Mouse (Mus musculus) embryonic facial prominence, embryonic 12.5 days (tissue): ENCODE data around the gene Tom1. TPM values are rescaled to one million over a fixed set of nuclear protein-coding genes. Genes with fewer than 3 reads are reported as not detected.

ENCODE experiments used
- ATAC-seq: fragments of 200-750 bp; cut with Nextera tagmentation; 2 replicates; pipeline ENCODE4 v1.8.0; 2017; ENCODE audit not compliant: insufficient number of reproducible peaks, insufficient read depth, low FRiP score, low TSS enrichment
- H3K27ac ChIP-seq: fragments of 300-500 bp; sonication (generic); 2 replicates; pipeline ENCODE4 v1.5.1; 2016; ENCODE audit warnings: mild to moderate bottlenecking
- H3K27me3 ChIP-seq: fragments of 300-500 bp; sonication (generic); 2 replicates; pipeline ENCODE4 v1.6.1; 2016; ENCODE audit warnings: mild to moderate bottlenecking, moderate library complexity
- H3K36me3 ChIP-seq: fragments of 300-500 bp; sonication (generic); 2 replicates; pipeline ENCODE4 v1.6.1; 2016; ENCODE audit warnings: mild to moderate bottlenecking
- H3K4me1 ChIP-seq: fragments of 300-500 bp; sonication (generic); 2 replicates; pipeline ENCODE4 v1.6.1; 2016
- H3K4me2 ChIP-seq: fragments of 300-500 bp; sonication (generic); replicated peaks from 2 replicates; pipeline ENCODE4 v1.6.1; 2016; ENCODE audit warnings: mild to moderate bottlenecking, moderate library complexity
- H3K4me3 ChIP-seq: fragments of 300-500 bp; sonication (generic); 2 replicates; pipeline ENCODE4 v1.5.1; 2016; ENCODE audit warnings: mild to moderate bottlenecking
- H3K9ac ChIP-seq: fragments of 300-500 bp; sonication (generic); 2 replicates; pipeline ENCODE4 v1.6.1; 2016; ENCODE audit warnings: mild to moderate bottlenecking, moderate library complexity
- H3K9me3 ChIP-seq: fragments of 300-500 bp; sonication (generic); 2 replicates; pipeline ENCODE4 v1.6.1; 2016; ENCODE audit warnings: mild to moderate bottlenecking, moderate library complexity
- WGBS: fragments of 180-500 bp; shearing (Covaris S2); methylation state at CpG from one replicate; pipeline ENCODE4 v1.1.7; 2016; 5-methylcytosine and 5-hydroxymethylcytosine counted together
- polyA plus RNA-seq: library from polyadenylated mRNA; unstranded; fragments of >200 nt; fragmentation: Nextera tagmentation; extraction: Ambion mirVana; gene quantifications from 2 replicates; pipeline ENCODE4 v1.2.1, GENCODE M21; 2016

Tom1 gene
- 30.5 and 36.9 TPM in 2 replicates for polyA plus RNA-seq

DNA sequence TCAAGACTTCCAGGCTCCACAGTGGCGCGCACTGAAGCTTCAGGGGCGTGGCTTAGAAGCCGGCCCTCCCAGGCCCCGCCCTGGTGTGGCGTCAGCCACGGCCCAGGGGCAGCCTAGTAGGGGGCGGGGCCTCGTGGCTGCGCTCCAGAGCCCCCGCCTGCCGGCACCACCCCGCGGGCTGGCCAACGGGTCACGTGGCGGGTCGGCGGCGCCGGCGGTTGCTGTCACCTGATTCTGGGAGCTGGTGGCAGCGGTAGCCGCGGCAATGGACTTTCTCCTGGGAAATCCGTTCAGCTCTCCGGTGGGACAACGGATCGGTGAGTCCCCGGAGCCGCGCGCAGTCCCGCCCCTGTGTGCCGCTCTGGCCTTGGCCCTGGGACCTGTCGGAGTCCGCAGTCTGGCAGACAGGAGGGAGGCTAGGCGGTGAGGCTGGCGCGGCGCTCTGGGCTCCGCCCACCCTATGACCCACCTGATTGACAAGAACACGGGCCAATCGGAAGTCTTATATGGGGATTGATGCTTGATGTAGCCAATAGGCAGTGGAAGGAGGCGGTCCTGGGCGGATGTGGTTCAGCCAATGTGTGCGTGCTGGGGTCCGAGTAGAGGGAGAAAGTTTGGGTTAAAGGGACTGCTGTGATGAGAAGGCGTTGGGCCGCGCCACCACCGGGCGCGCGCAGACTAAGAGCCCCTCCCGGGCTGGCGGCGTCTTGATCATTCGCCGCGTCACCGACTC, at the start of gene Tom1:
Gene Tom1, plus strand, starts transcription at position 195 of the 733 bp plus-strand sequence.
- H3K4me3 ChIP-seq, result peak within 1 kb of the TSS; percentile 65
- H3K9ac ChIP-seq, result peak within 1 kb of the TSS; percentile 66
- peak; percentile 97 for ATAC-seq
- no peaks in the 10 kb centered on the region for H3K9me3 ChIP-seq
- WGBS, result under 1% methylated on average over 62 of the region's 62 CpGs
- H3K4me2 ChIP-seq, result peak within 1 kb of the TSS; percentile 89
- H3K36me3 ChIP-seq, result peaks cover 17% of the 10 kb centered on the region
- peaks cover 13% of the 10 kb centered on the region; the same call in 1 of the 2 replicates for H3K4me1 ChIP-seq
- no peaks in the 10 kb centered on the region for H3K27me3 ChIP-seq
- H3K27ac ChIP-seq, result peak within 1 kb of the TSS; percentile 77

DNA sequence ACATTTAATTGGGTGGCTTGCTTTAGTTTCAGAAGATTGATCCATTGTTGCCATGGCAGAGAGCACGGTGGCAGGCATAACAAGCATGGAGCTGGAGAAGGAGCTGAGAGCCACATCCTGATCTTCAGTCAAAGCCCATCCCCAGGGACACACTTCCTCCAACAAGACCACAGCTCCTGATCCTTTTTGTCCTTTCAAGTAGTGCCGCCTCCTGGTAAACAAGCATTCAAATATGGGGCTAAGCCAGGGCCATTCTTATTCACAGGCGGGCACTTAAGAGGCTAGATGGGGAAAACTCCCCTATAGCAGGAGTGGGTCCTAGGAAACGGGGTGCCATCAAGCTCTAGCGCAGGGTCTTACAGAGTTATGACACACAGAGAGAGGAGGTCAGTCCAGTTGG, 46.1 kb upstream of the Tom1 start:
- 88% methylated on average over 5 of the region's 5 CpGs for WGBS
- H3K27me3 ChIP-seq, result no peaks in the 10 kb centered on the region

DNA sequence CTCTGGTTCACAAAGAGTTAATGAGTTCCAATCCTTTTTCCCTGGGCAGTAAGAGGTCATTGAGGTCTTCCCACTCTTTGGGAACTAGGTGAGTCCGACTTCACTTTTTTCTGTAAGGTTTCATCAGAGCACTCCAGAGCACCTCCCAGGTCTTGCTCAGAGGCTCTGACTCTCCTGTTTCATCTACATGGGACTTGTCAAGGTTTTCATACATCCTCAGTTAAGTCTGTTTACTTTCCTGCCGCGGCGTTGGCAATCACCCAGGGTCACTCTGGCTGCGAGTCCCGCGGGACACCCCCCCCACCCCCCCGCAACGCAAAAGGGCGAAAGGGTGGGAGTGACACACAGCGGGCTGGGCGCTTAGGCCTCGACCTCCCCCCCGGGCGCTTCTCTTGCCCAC, 43.5 kb upstream of the Tom1 start:
- 18% methylated on average over 15 of the region's 15 CpGs for WGBS
- H3K9ac ChIP-seq, result no peak overlapping the region
- H3K4me2 ChIP-seq, result no peak overlapping the region; the same call in 1 of the 2 replicates
- ATAC-seq, result no peak
- no peak overlapping the region for H3K4me3 ChIP-seq
- H3K36me3 ChIP-seq, result no peaks in the 10 kb centered on the region
- no peaks in the 10 kb centered on the region for H3K9me3 ChIP-seq
- no peak overlapping the region for H3K27ac ChIP-seq
- no peaks in the 10 kb centered on the region for H3K27me3 ChIP-seq
- H3K4me1 ChIP-seq, result peaks cover 7% of the 10 kb centered on the region; the same call in 1 of the 2 replicates

More for the DNA sequence above, 46.1 kb upstream of the Tom1 start:
- no peak for ATAC-seq
- H3K4me1 ChIP-seq, result 0 out of 2 replicates have a peak, but pooled peaks cover 2% of the 10 kb centered on the region
- H3K4me2 ChIP-seq, result no peak overlapping the region
- H3K9ac ChIP-seq, result no peak overlapping the region
- H3K4me3 ChIP-seq, result no peak overlapping the region
- H3K27ac ChIP-seq, result no peak overlapping the region
- no peaks in the 10 kb centered on the region for H3K36me3 ChIP-seq
- no peaks in the 10 kb centered on the region for H3K9me3 ChIP-seq

DNA sequence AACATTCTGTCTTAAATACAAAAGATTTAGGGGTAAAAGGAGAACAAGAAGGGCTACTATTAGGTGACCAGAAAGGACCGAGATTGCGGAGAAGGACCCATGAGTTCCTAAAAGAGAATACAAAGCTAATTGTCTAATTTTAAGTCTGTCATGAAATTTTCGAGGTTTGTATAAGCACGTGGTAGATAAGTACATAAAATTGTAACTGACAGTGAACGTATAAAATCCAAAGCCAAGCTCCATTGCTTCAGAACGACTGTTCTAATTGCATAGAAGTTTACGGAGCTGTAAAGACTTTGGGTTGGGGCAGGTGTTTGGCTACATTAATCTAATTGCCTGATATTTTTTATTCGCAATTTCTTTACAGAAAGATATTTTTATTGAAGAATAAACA, 40.4 kb upstream of the Tom1 start, which contains the start of gene Hmgxb4:
Gene Hmgxb4, plus strand, starts transcription at position 276 of the 394 bp plus-strand sequence.
- peaks cover 7% of the 10 kb centered on the region; the same call in 1 of the 2 replicates for H3K4me1 ChIP-seq
- H3K9ac ChIP-seq, result peak within 1 kb of the TSS; percentile 98
- H3K27ac ChIP-seq, result peak within 1 kb of the TSS; percentile 97
- H3K4me2 ChIP-seq, result peak within 1 kb of the TSS; percentile 59
- H3K27me3 ChIP-seq, result no peaks in the 10 kb centered on the region
- H3K9me3 ChIP-seq, result no peaks in the 10 kb centered on the region
- ATAC-seq, result no peak
- peak within 1 kb of the TSS; percentile 81 for H3K4me3 ChIP-seq
- H3K36me3 ChIP-seq, result no peaks in the 10 kb centered on the region
- 13% methylated on average over 8 of the region's 8 CpGs for WGBS

DNA sequence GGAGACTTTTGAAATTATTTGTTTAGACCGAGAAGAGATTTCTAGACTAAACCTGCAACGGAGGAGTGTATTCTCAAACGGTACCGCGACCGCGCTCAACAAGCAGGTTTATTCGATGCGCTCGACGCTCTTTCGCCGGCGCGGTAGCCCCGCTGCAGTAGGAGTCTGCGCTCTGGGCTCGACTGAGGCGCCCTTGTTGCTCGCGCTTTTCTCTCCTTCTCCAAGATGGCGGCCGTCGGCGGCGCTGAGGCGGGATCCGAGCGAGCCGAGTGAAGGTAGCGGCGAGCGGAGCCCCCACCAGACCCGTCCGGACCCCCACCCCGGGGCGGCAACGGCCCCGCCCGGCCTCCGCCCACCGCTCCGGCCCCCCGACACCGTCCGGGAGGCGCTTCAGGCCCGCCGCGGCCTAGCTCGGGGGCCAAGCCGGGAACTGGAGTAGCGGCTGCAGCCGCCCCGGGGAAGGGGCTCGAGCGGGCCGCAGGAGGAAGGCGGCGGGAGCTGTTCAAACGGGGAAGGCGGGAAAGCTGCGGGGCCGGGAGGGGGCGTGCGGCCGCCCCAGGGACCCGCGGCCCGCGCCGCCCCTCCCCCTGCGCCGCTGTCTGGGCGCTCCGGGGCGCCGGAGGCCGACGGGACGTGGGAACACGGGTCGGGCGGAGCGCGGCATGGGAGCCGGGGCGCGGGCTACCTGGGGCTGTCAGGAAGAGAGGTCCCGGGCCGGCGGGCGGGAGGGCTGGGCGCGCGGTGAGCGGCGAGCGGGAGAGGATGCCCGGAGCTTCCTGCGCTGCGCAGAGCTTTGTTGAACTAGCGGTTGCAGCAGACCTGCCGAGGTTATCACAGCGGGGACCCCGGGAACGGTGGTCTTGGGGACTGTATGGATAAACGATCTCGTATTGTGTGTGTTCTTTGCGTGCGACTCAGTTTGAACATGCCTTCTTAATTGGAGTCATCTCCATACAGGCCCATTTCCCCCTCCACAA, 39.7 kb upstream of the Tom1 start:
- H3K36me3 ChIP-seq, result peaks cover 2% of the 10 kb centered on the region; the same call in 1 of the 2 replicates
- ATAC-seq, result peak; percentile 94
- 1% methylated on average over 81 of the region's 111 CpGs for WGBS

DNA sequence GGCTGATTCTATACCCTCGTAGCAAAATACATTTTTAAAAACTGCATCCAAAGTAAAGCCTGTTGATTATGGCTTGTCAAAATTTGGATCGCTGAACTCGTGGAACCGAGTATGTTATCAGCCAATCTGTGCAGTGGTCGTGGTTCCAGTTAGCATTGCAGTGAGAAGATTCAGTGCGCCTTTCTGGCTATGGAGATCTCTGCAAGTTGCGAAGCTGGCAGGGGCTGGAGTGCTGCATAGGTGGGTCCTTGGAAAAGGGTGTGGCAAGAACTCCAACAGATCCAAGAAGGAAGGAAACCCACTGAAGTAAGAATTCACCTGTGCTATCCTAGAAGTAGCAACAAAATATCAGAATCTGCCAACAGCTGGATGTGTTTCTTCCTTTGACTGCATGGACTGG, 39.0 kb upstream of the Tom1 start:
- Histone ChIP-seq H3K9ac (peak overlapping the region; percentile 98), H3K4me3 (peak overlapping the region; percentile 81), H3K36me3 (peaks cover 10% of the 10 kb centered on the region), H3K27ac (peak overlapping the region; percentile 97), H3K4me1 (peaks cover 7% of the 10 kb centered on the region; the same call in 1 of the 2 replicates), H3K27me3 (no peaks in the 10 kb centered on the region), H3K4me2 (peak overlapping the region; percentile 59), H3K9me3 (no peaks in the 10 kb centered on the region)
- 2% methylated on average over 7 of the region's 7 CpGs for WGBS
- no peak for ATAC-seq

More for the DNA sequence above, 39.7 kb upstream of the Tom1 start:
- Histone ChIP-seq H3K4me2 (peak overlapping the region; percentile 59), H3K27me3 (no peaks in the 10 kb centered on the region), H3K4me1 (peaks cover 7% of the 10 kb centered on the region; the same call in 1 of the 2 replicates), H3K9me3 (no peaks in the 10 kb centered on the region), H3K27ac (peak overlapping the region; percentile 97), H3K4me3 (peak overlapping the region; percentile 81), H3K9ac (peak overlapping the region; percentile 98)

DNA sequence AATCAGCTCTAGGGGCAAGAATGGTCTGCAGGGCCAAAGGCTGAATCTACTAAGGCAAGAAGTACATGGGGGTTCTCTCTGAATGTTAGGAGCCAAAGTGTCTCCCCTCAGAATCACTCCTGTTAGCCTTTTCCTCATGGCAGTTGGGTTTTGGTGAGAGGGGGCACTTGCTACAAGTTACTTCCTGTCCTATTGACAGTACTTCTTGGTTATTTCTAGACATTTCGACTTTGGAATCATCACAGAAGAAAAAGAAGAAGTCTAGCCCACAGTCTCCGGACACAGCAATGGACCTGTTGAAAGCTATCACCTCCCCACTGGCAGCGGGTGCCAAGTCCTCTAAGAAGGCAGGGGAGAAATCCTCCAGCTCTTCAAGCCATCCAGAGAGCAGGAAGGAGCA, 33.1 kb upstream of the Tom1 start:
- no peak for ATAC-seq
- Histone ChIP-seq H3K4me1 (no peaks in the 10 kb centered on the region), H3K27me3 (no peaks in the 10 kb centered on the region), H3K4me2 (no peak overlapping the region), H3K9ac (no peak overlapping the region), H3K36me3 (peaks cover 53% of the 10 kb centered on the region), H3K4me3 (no peak overlapping the region), H3K9me3 (no peaks in the 10 kb centered on the region), H3K27ac (no peak overlapping the region)
- 93% methylated on average over 3 of the region's 3 CpGs for WGBS

DNA sequence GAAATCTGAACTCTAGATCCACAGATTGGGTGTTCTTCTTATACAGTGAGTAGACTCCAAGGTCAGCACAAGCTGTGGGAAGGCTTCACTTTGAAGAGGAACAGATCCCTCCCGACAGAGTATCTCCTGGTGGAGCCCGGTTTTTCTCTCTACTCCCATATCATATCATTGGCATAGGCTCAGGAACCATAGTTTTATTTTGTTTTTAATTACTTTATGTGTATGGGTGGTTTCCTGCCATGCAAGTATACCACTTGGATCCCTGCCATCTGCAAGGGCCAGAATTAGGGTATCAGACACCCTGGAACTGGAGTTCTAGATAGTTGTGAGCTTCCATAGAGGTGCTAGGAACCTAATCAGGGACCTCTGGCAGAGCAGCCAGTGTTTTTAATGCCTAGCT, 24.7 kb upstream of the Tom1 start:
- Histone ChIP-seq H3K4me3 (no peak overlapping the region), H3K4me2 (no peak overlapping the region), H3K9ac (no peak overlapping the region), H3K27ac (no peak overlapping the region), H3K4me1 (no peaks in the 10 kb centered on the region), H3K36me3 (peaks cover 43% of the 10 kb centered on the region), H3K9me3 (no peaks in the 10 kb centered on the region), H3K27me3 (no peaks in the 10 kb centered on the region)
- WGBS, result 95% methylated on average over 2 of the region's 2 CpGs
- no peak for ATAC-seq

DNA sequence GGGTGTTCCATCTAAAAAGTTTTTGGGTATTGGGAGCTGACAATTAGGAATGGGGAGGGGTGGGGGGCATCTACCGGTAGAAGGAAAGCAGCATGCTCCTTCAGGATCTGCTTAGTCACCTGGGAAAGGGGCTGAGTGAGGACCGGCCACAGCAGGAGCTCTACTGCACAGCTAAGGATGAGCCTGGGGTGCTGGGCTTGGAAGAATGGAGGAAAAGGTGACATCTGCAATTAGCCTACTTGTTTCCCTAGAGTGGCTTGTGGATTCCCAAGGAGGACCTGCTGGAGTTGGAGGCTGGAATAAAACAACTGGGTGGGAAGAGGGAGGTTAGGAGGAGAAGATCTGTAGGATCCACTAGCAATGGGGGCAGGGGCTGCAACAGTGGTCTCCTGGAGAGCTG, 19.9 kb upstream of the Tom1 start:
- Histone ChIP-seq H3K27ac (no peak overlapping the region), H3K27me3 (no peaks in the 10 kb centered on the region), H3K9me3 (no peaks in the 10 kb centered on the region), H3K36me3 (peaks cover 18% of the 10 kb centered on the region), H3K4me3 (no peak overlapping the region), H3K4me2 (no peak overlapping the region), H3K4me1 (peaks cover 5% of the 10 kb centered on the region; the same call in 1 of the 2 replicates), H3K9ac (no peak overlapping the region)
- WGBS, result 53% methylated on average over 2 of the region's 2 CpGs
- ATAC-seq, result no peak

DNA sequence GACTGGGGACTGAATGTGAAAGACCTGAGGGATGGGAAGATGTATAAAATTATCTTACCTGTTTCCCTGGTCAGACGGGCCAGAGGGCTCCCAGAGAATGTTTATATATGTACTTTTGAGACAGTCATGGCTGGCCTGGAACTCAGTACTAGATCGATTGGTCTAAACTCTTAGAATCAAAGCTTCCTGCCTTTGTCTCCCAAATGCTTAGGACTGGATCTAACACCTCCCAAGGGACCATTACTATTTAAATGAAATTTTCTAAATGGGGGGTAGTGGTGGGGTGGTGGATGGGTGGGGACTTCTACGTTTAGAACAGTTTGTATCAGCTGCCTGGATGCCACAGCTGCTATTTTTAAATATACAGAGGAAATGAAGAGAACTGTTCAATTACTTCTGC, 19.5 kb upstream of the Tom1 start:
- Histone ChIP-seq H3K27ac (no peak overlapping the region), H3K27me3 (no peaks in the 10 kb centered on the region), H3K9ac (no peak overlapping the region), H3K4me1 (peaks cover 8% of the 10 kb centered on the region; the same call in 1 of the 2 replicates), H3K4me3 (no peak overlapping the region), H3K36me3 (peaks cover 14% of the 10 kb centered on the region), H3K9me3 (no peaks in the 10 kb centered on the region), H3K4me2 (no peak overlapping the region)
- no peak for ATAC-seq
- WGBS, result 72% methylated on average over 3 of the region's 3 CpGs

DNA sequence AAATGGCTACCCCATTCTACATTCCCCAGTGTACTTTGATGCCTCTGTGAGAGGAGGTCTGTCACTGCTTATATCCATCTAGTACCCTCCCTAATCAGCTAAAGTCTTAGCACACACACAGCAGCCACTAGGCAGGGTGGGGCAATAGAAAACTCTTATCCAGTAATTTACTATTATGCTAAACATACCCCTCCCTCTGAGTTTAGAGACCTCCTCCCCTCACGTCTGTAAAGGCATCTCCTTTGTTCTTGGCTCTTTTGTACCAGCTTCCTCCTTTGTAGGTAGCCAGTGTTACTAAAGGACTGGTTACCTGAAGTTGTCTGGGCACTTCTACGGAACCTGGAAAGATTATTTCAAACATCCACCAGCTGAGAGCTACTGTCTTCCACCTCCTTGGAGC, 17.5 kb upstream of the Tom1 start:
- H3K4me2 ChIP-seq, result no peak overlapping the region
- H3K9me3 ChIP-seq, result no peaks in the 10 kb centered on the region
- WGBS, result 65% methylated on average over 2 of the region's 2 CpGs
- H3K27ac ChIP-seq, result no peak overlapping the region
- no peak overlapping the region for H3K4me3 ChIP-seq
- H3K4me1 ChIP-seq, result peaks cover 8% of the 10 kb centered on the region; the same call in 1 of the 2 replicates
- H3K27me3 ChIP-seq, result no peaks in the 10 kb centered on the region
- no peaks in the 10 kb centered on the region for H3K36me3 ChIP-seq
- no peak for ATAC-seq
- H3K9ac ChIP-seq, result no peak overlapping the region
